Mouse (Mus musculus): ENCODE results near the gene Lpar1. TPM values are rescaled to one million over a fixed set of nuclear protein-coding genes. Genes with fewer than 3 reads are reported as not detected.

The Lpar1 gene
- total RNA-seq, 1 experiment, result 44.2 TPM

- no peaks in the 10 kb centered on the region; a peak in 1 of 4 replicates for H3K4me1 ChIP-seq (ENCODE audit: control insufficient read depth in 2 of 2, insufficient read depth in 2 of 2, low read length in 2 of 2, poor library complexity in 1 of 2)
These were observed 20.2 kb downstream of the Lpar1 start for GRCm38 (mm10) chr4:58533519-58533918.

DNA sequence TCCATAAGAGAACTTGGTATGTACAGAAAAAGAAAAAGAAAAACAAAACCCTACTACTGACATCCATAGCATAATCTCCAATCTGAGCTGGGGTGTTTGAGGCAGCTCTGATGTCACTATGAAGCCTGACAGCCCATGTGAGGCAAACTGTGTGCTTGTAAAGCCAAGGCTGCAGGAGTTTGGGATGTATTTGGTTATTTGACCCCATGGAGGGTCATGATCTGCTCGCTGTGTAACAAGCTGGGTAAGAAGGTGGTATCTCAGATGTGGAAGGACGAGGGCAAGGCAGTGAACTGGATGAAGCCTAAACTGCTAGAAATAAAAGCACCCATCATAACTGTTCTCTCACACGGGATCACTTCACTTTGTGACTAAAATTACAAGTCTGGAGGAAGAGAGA is 21.4 kb downstream of the Lpar1 start:
- Histone ChIP-seq H3K36me3 (ENCODE audit: control insufficient read depth, insufficient read depth, low read length, poor library complexity, severe bottlenecking) (no peaks in the 10 kb centered on the region), H3K9ac (ENCODE audit: insufficient read depth, low read depth, low read length, poor library complexity, severe bottlenecking) (no peak overlapping the region), H3K4me3 (ENCODE audit: insufficient read depth in 1 of 2, low read depth in 1 of 2, low read length in 2 of 2, poor library complexity in 1 of 2, severe bottlenecking in 1 of 2) (no peak overlapping the region), H3K9me3 (ENCODE audit: control insufficient read depth, insufficient read depth, low read depth, low read length) (no peaks in the 10 kb centered on the region), H3K27ac (ENCODE audit: insufficient read depth, low read depth, low read length, poor library complexity, severe bottlenecking) (0 out of 2 replicates have a peak overlapping the region, but pooled peaks have one; percentile 36), H3K4me1 (ENCODE audit: control insufficient read depth in 2 of 2, insufficient read depth in 2 of 2, low read length in 2 of 2, poor library complexity in 1 of 2) (no peaks in the 10 kb centered on the region; a peak in 1 of 4 replicates)
- in situ Hi-C loops (cut with MboI; ENCODE audit: low sequenced_read_pairs in 2 of 2, unreplicated experiment in 2 of 2), result no loop called here
- DNase-seq (ENCODE audit: low read depth, low spot score), result no peak
- TF ChIP-seq ZC3H11A (IDR thresholded peaks at IDR 0.05; ENCODE audit: borderline replicate concordance, low read depth, low read length), result no peak
- TF ChIP-seq HCFC1 (IDR thresholded peaks at IDR 0.05; ENCODE audit: borderline replicate concordance, insufficient read depth, low read length), result no peak
- no peak for TF ChIP-seq ZNF384 (IDR thresholded peaks at IDR 0.05; ENCODE audit: low read depth, low read length)
- TF ChIP-seq MAFK (IDR thresholded peaks at IDR 0.05; ENCODE audit: insufficient read depth, low read depth, low read length), result no peak
- TF ChIP-seq CHD2 (IDR thresholded peaks at IDR 0.05; ENCODE audit: low read depth, low read length), result no peak

More at GRCm38 (mm10) chr4:58533519-58533918, 20.2 kb downstream of the Lpar1 start:
- Histone ChIP-seq H3K36me3 (ENCODE audit: control insufficient read depth, insufficient read depth, low read length, poor library complexity, severe bottlenecking) (no peaks in the 10 kb centered on the region), H3K27ac (ENCODE audit: insufficient read depth, low read depth, low read length, poor library complexity, severe bottlenecking) (no peak overlapping the region), H3K9me3 (ENCODE audit: control insufficient read depth, insufficient read depth, low read depth, low read length) (no peaks in the 10 kb centered on the region), H3K4me3 (ENCODE audit: insufficient read depth in 1 of 2, low read depth in 1 of 2, low read length in 2 of 2, poor library complexity in 1 of 2, severe bottlenecking in 1 of 2) (no peak overlapping the region), H3K9ac (ENCODE audit: insufficient read depth, low read depth, low read length, poor library complexity, severe bottlenecking) (no peak overlapping the region)
- DNase-seq (ENCODE audit: low read depth, low spot score), result no peak
- in situ Hi-C loops (cut with MboI; ENCODE audit: low sequenced_read_pairs in 2 of 2, unreplicated experiment in 2 of 2), result no loop called here
- TF ChIP-seq MAFK (IDR thresholded peaks at IDR 0.05; ENCODE audit: insufficient read depth, low read depth, low read length) (no peak), HCFC1 (IDR thresholded peaks at IDR 0.05; ENCODE audit: borderline replicate concordance, insufficient read depth, low read length) (no peak), ZC3H11A (IDR thresholded peaks at IDR 0.05; ENCODE audit: borderline replicate concordance, low read depth, low read length) (no peak), ZNF384 (IDR thresholded peaks at IDR 0.05; ENCODE audit: low read depth, low read length) (no peak), CHD2 (IDR thresholded peaks at IDR 0.05; ENCODE audit: low read depth, low read length) (no peak)

- no peak overlapping the region for H3K4me3 ChIP-seq (ENCODE audit: insufficient read depth in 1 of 2, low read depth in 1 of 2, low read length in 2 of 2, poor library complexity in 1 of 2, severe bottlenecking in 1 of 2)
- no peaks in the 10 kb centered on the region; a peak in 1 of 4 replicates for H3K4me1 ChIP-seq (ENCODE audit: control insufficient read depth in 2 of 2, insufficient read depth in 2 of 2, low read length in 2 of 2, poor library complexity in 1 of 2)
- DNase-seq (ENCODE audit: low read depth, low spot score), result no peak
- no peak overlapping the region for H3K27ac ChIP-seq (ENCODE audit: insufficient read depth, low read depth, low read length, poor library complexity, severe bottlenecking)
- H3K9me3 ChIP-seq (ENCODE audit: control insufficient read depth, insufficient read depth, low read depth, low read length), result no peaks in the 10 kb centered on the region
- in situ Hi-C loops (cut with MboI; ENCODE audit: low sequenced_read_pairs in 2 of 2, unreplicated experiment in 2 of 2), result no loop called here
- no peaks in the 10 kb centered on the region for H3K36me3 ChIP-seq (ENCODE audit: control insufficient read depth, insufficient read depth, low read length, poor library complexity, severe bottlenecking)
- TF ChIP-seq CHD2 (IDR thresholded peaks at IDR 0.05; ENCODE audit: low read depth, low read length), result no peak
- H3K9ac ChIP-seq (ENCODE audit: insufficient read depth, low read depth, low read length, poor library complexity, severe bottlenecking), result no peak overlapping the region
These were observed 23.0 kb downstream of the Lpar1 start for GRCm38 (mm10) chr4:58530706-58531105.

- DNase-seq (ENCODE audit: low read depth, low spot score), result no peak
- no peaks in the 10 kb centered on the region; a peak in 1 of 4 replicates for H3K4me1 ChIP-seq (ENCODE audit: control insufficient read depth in 2 of 2, insufficient read depth in 2 of 2, low read length in 2 of 2, poor library complexity in 1 of 2)
These were observed 23.4 kb downstream of the Lpar1 start for GRCm38 (mm10) chr4:58530279-58530678.

GRCm38 (mm10) chr4:58527852-58528251 is 25.8 kb downstream of the Lpar1 start:
- H3K36me3 ChIP-seq (ENCODE audit: control insufficient read depth, insufficient read depth, low read length, poor library complexity, severe bottlenecking), result no peaks in the 10 kb centered on the region
- no peak overlapping the region for H3K9ac ChIP-seq (ENCODE audit: insufficient read depth, low read depth, low read length, poor library complexity, severe bottlenecking)
- TF ChIP-seq MAFK (IDR thresholded peaks at IDR 0.05; ENCODE audit: insufficient read depth, low read depth, low read length) (no peak), ZC3H11A (IDR thresholded peaks at IDR 0.05; ENCODE audit: borderline replicate concordance, low read depth, low read length) (no peak), ZNF384 (IDR thresholded peaks at IDR 0.05; ENCODE audit: low read depth, low read length) (no peak), CHD2 (IDR thresholded peaks at IDR 0.05; ENCODE audit: low read depth, low read length) (no peak), HCFC1 (IDR thresholded peaks at IDR 0.05; ENCODE audit: borderline replicate concordance, insufficient read depth, low read length) (no peak)
- DNase-seq (ENCODE audit: low read depth, low spot score), result no peak
- H3K27ac ChIP-seq (ENCODE audit: insufficient read depth, low read depth, low read length, poor library complexity, severe bottlenecking), result no peak overlapping the region
- H3K4me1 ChIP-seq (ENCODE audit: control insufficient read depth in 2 of 2, insufficient read depth in 2 of 2, low read length in 2 of 2, poor library complexity in 1 of 2), result no peaks in the 10 kb centered on the region
- H3K4me3 ChIP-seq (ENCODE audit: insufficient read depth in 1 of 2, low read depth in 1 of 2, low read length in 2 of 2, poor library complexity in 1 of 2, severe bottlenecking in 1 of 2), result no peak overlapping the region
- no peaks in the 10 kb centered on the region for H3K9me3 ChIP-seq (ENCODE audit: control insufficient read depth, insufficient read depth, low read depth, low read length)
- in situ Hi-C loops (cut with MboI; ENCODE audit: low sequenced_read_pairs in 2 of 2, unreplicated experiment in 2 of 2), result no loop called here

More at GRCm38 (mm10) chr4:58530279-58530678, 23.4 kb downstream of the Lpar1 start:
- Histone ChIP-seq H3K9ac (ENCODE audit: insufficient read depth, low read depth, low read length, poor library complexity, severe bottlenecking) (no peak overlapping the region), H3K4me3 (ENCODE audit: insufficient read depth in 1 of 2, low read depth in 1 of 2, low read length in 2 of 2, poor library complexity in 1 of 2, severe bottlenecking in 1 of 2) (no peak overlapping the region), H3K27ac (ENCODE audit: insufficient read depth, low read depth, low read length, poor library complexity, severe bottlenecking) (no peak overlapping the region), H3K9me3 (ENCODE audit: control insufficient read depth, insufficient read depth, low read depth, low read length) (no peaks in the 10 kb centered on the region), H3K36me3 (ENCODE audit: control insufficient read depth, insufficient read depth, low read length, poor library complexity, severe bottlenecking) (no peaks in the 10 kb centered on the region)
- TF ChIP-seq CHD2 (IDR thresholded peaks at IDR 0.05; ENCODE audit: low read depth, low read length), result no peak
- no peak for TF ChIP-seq MAFK (IDR thresholded peaks at IDR 0.05; ENCODE audit: insufficient read depth, low read depth, low read length)
- TF ChIP-seq ZC3H11A (IDR thresholded peaks at IDR 0.05; ENCODE audit: borderline replicate concordance, low read depth, low read length), result no peak
- in situ Hi-C loops (cut with MboI; ENCODE audit: low sequenced_read_pairs in 2 of 2, unreplicated experiment in 2 of 2), result no loop called here

Measured in ES-E14 (cell line).